Comparison of ENCODE assay signal across 8 mouse cellular contexts in the genomic region with DNA sequence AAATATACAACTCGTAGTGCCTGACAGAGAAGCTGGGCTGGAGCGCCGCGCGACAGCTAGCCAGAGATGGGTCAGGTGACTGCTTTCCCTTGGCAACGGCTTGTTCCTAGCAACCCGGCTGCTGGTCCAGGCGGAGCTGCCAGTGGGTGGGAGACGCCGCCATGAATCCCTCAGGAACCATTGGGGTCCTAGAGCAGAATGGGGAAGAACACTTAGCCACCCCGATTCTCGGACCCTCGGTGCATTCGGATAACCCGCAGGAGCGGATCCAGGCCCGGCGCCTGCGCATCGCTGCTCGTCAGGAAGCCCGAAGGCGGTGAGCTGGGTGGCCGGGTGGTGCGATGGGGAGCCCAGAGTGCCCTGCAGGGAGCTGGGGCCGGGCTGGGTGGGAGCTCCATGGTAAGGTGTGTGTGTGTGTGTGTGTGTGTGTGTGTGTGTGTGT. TPM values are rescaled to one million over a fixed set of nuclear protein-coding genes. Genes with fewer than 3 reads are reported as not detected.
A peak's percentile ranks its signal among the peaks of the same experiment; 100 is the strongest.
DNase-seq lines count a peak whose midpoint lies in the region; ATAC-seq and TF ChIP-seq lines count a peak whose summit lies in the region.

Gene Drc1, plus strand, starts transcription at position 98 of the 442 bp plus-strand sequence.

- H3K9me3 ChIP-seq in liver, embryonic 15.5 days (replicated peaks) = no peaks in the 10 kb centered on the region

- no peaks in the 10 kb centered on the region; the same call in 1 of the 2 replicates for H3K4me1 ChIP-seq in heart, adult 2 months (ENCODE audit: control insufficient read depth, insufficient read depth, low read length)
- H3K4me1 ChIP-seq in liver, embryonic 15.5 days (replicated peaks) = peaks cover under 1% of the 10 kb centered on the region

- no peak within 1 kb of the TSS for H3K27ac ChIP-seq in heart, adult 2 months
- no peak within 1 kb of the TSS for H3K27ac ChIP-seq in liver, embryonic 15.5 days (replicated peaks)

- ATAC-seq in liver, embryonic 15.5 days (ENCODE audit: insufficient read depth) = no peak

- intact Hi-C loops in heart, adult 2 months (cut with DNase I) = no loop called here

- H3K4me3 ChIP-seq in heart, adult 2 months = peak within 1 kb of the TSS; percentile 23; the same call in 1 of the 2 replicates
- peak within 1 kb of the TSS; percentile 24; the same call in 1 of the 2 replicates for H3K4me3 ChIP-seq in liver, embryonic 15.5 days (replicated peaks)

- TF ChIP-seq CTCF in heart, adult 2 months (IDR thresholded peaks at IDR 0.05) = no peak

- H3K4me2 ChIP-seq in liver, embryonic 15.5 days = peak within 1 kb of the TSS; percentile 48

- TF ChIP-seq POLR2A in heart, adult 2 months (IDR thresholded peaks at IDR 0.05; ENCODE audit: insufficient read depth, low read depth, low read length) = no peak

- H3K27me3 ChIP-seq in heart, adult 2 months (ENCODE audit: control insufficient read depth, insufficient read depth, low read length) = no peaks in the 10 kb centered on the region; the same call in 1 of the 2 replicates
- H3K27me3 ChIP-seq in liver, embryonic 15.5 days = peaks cover 39% of the 10 kb centered on the region

- no peak within 1 kb of the TSS for H3K9ac ChIP-seq in heart, adult 2 months (ENCODE audit: low read depth, low read length)
- no peak within 1 kb of the TSS for H3K9ac ChIP-seq in liver, embryonic 15.5 days

- H3K79me2 ChIP-seq in heart, adult 2 months (replicated peaks; ENCODE audit: control insufficient read depth, insufficient read depth, low read length) = no peaks in the 10 kb centered on the region

- no peaks in the 10 kb centered on the region for H3K36me3 ChIP-seq in heart, adult 2 months (ENCODE audit: control insufficient read depth, insufficient read depth, low read length)
- H3K36me3 ChIP-seq in liver, embryonic 15.5 days (replicated peaks) = no peaks in the 10 kb centered on the region

- WGBS in heart, adult 2 months = 9% methylated on average over 26 of the region's 26 CpGs
- WGBS in liver, embryonic 15.5 days (ENCODE audit: insufficient replicate concordance) = 9% methylated on average over 26 of the region's 26 CpGs

- no peak for TF ChIP-seq EP300 in heart, adult 2 months (IDR thresholded peaks at IDR 0.05; ENCODE audit: insufficient read depth, low read depth, low read length)

- DNase-seq in lung, adult 18-20 months = peak; percentile 14 to 28
- DNase-seq in lung, postnatal 25 days (ENCODE audit: low spot score) = no peak
- peak; percentile 75 for DNase-seq in embryo, embryonic 10.5 days (ENCODE audit: low spot score)
- DNase-seq in heart, adult 2 months = peak; percentile 40 to 41
- DNase-seq in kidney, postnatal 4 days = peak; percentile 63 to 68
- DNase-seq in retina, postnatal 1 day = peak; percentile 70
- DNase-seq in natural killer cell, adult 2 months (ENCODE audit: low spot score in 2 of 2) = no peak

RNA-seq across cellular contexts. Expression of gene Drc1, which starts in this region (rescaled TPM):
- not detected for total RNA-seq in heart, adult 2 months (2021)
- polyA plus RNA-seq in heart, adult 2 months (2012; rRNA removed) = 0.12 and 0.18 TPM in 2 replicates
- 1.5 TPM in 2 replicates for polyA plus RNA-seq in liver, embryonic 15.5 days (2015; fragmentation: Nextera tagmentation; extraction: Ambion mirVana)

Comparison
In these comparisons a context has a peak if more than half of its experiments do, and no peak if none do; other contexts are left out.
1. DNase-seq: peak in lung, adult 18-20 months (2 of 2), embryo, embryonic 10.5 days (single experiment), kidney, postnatal 4 days (2 of 2) and retina, postnatal 1 day (single experiment); none in lung, postnatal 25 days (single experiment) and natural killer cell, adult 2 months (0 of 2).
2. Peak in DNase-seq and H3K4me3 ChIP-seq in heart, adult 2 months; RNA of the gene not detected or under 1 TPM.